Mouse (Mus musculus) liver, embryonic 15.5 days (tissue): ENCODE measurements around the gene Agrp. TPM values are rescaled to one million over a fixed set of nuclear protein-coding genes. Genes with fewer than 3 reads are reported as not detected.

Experiments used
- ATAC-seq: fragments of 200-750 bp; cut with Nextera tagmentation; 2 replicates; pipeline ENCODE4 v1.8.0; 2017; ENCODE audit warnings: moderate number of reproducible peaks, mild to moderate bottlenecking, moderate library complexity; ENCODE audit not compliant: insufficient read depth
- H3K27ac ChIP-seq: fragments of 300-500 bp; sonication (generic); replicated peaks from 2 replicates; pipeline ENCODE4 v1.5.1; 2015; ENCODE audit warnings: mild to moderate bottlenecking, inconsistent platforms
- H3K27me3 ChIP-seq: fragments of 300-500 bp; sonication (generic); 2 replicates; pipeline ENCODE4 v1.6.1; 2015; ENCODE audit warnings: mild to moderate bottlenecking, inconsistent platforms
- H3K36me3 ChIP-seq: fragments of 300-500 bp; sonication (generic); replicated peaks from 2 replicates; pipeline ENCODE4 v1.6.1; 2015; ENCODE audit warnings: moderate library complexity, mild to moderate bottlenecking, inconsistent platforms
- H3K4me1 ChIP-seq: fragments of 300-500 bp; sonication (generic); replicated peaks from 2 replicates; pipeline ENCODE4 v1.6.1; 2015; ENCODE audit warnings: inconsistent platforms
- H3K4me2 ChIP-seq: fragments of 300-500 bp; sonication (generic); 2 replicates; pipeline ENCODE4 v1.6.1; 2015; ENCODE audit warnings: moderate library complexity, mild to moderate bottlenecking, inconsistent platforms
- H3K4me3 ChIP-seq: fragments of 300-500 bp; sonication (generic); replicated peaks from 2 replicates; pipeline ENCODE4 v1.5.1; 2015; ENCODE audit warnings: mild to moderate bottlenecking, inconsistent platforms
- H3K9ac ChIP-seq: fragments of 300-500 bp; sonication (generic); 2 replicates; pipeline ENCODE4 v1.6.1; 2015; ENCODE audit warnings: moderate library complexity, mild to moderate bottlenecking, inconsistent platforms
- H3K9me3 ChIP-seq: fragments of 300-500 bp; sonication (generic); replicated peaks from 2 replicates; pipeline ENCODE4 v1.6.1; 2016; ENCODE audit warnings: inconsistent platforms
- WGBS: fragments of 180-500 bp; shearing (Covaris S2); methylation state at CpG from one replicate; pipeline ENCODE4 v1.1.7; 2015; ENCODE audit warnings: mixed read lengths; ENCODE audit not compliant: insufficient replicate concordance; 5-methylcytosine and 5-hydroxymethylcytosine counted together
- polyA plus RNA-seq: library from polyadenylated mRNA; unstranded; fragments of >200 nt; fragmentation: Nextera tagmentation; extraction: Ambion mirVana; gene quantifications from 2 replicates; pipeline ENCODE4 v1.2.1, GENCODE M21; 2015

Agrp gene
- polyA plus RNA-seq, 1 experiment from 2014 or later: 0.18 TPM

- peaks cover 37% of the 10 kb centered on the region for H3K36me3 ChIP-seq
- no peak overlapping the region for H3K9ac ChIP-seq
- no peak for ATAC-seq
- WGBS: 26% methylated on average over 5 of the region's 5 CpGs
- no peaks in the 10 kb centered on the region for H3K27me3 ChIP-seq
- H3K4me2 ChIP-seq: no peak overlapping the region
- H3K4me3 ChIP-seq: no peak overlapping the region
- no peaks in the 10 kb centered on the region for H3K9me3 ChIP-seq
- H3K27ac ChIP-seq: no peak overlapping the region
- peaks cover 14% of the 10 kb centered on the region for H3K4me1 ChIP-seq
Measured at GRCm38 (mm10) chr8:105623118-105623517, 14.1 kb downstream of the Agrp start.

GRCm38 (mm10) chr8:105622421-105622920 is 14.7 kb downstream of the Agrp start:
- peak overlapping the region; percentile 52 for H3K27ac ChIP-seq
- peak; percentile 82 for ATAC-seq
- H3K4me1 ChIP-seq: peaks cover 14% of the 10 kb centered on the region
- H3K36me3 ChIP-seq: peaks cover 44% of the 10 kb centered on the region
- no peaks in the 10 kb centered on the region for H3K9me3 ChIP-seq
- no peak overlapping the region for H3K4me3 ChIP-seq
- H3K9ac ChIP-seq: no peak overlapping the region
- 7% methylated on average over 8 of the region's 8 CpGs for WGBS
- no peak overlapping the region for H3K4me2 ChIP-seq
- H3K27me3 ChIP-seq: no peaks in the 10 kb centered on the region

- Histone ChIP-seq H3K36me3 (peaks cover 50% of the 10 kb centered on the region), H3K4me3 (no peak overlapping the region), H3K9ac (no peak overlapping the region), H3K9me3 (no peaks in the 10 kb centered on the region), H3K4me2 (no peak overlapping the region), H3K27ac (no peak overlapping the region), H3K27me3 (no peaks in the 10 kb centered on the region), H3K4me1 (peaks cover 14% of the 10 kb centered on the region)
- WGBS: 76% methylated on average over 4 of the region's 4 CpGs
- ATAC-seq: 0 out of 2 replicates have a peak, but pooled peaks have one; percentile 1
Measured at GRCm38 (mm10) chr8:105621841-105622240, 15.4 kb downstream of the Agrp start.

GRCm38 (mm10) chr8:105620946-105621720 is 16.1 kb downstream of the Agrp start:
- Histone ChIP-seq H3K4me3 (no peak overlapping the region), H3K9ac (no peak overlapping the region), H3K36me3 (peaks cover 56% of the 10 kb centered on the region), H3K4me1 (peaks cover 14% of the 10 kb centered on the region), H3K9me3 (no peaks in the 10 kb centered on the region), H3K4me2 (no peak overlapping the region), H3K27ac (no peak overlapping the region), H3K27me3 (no peaks in the 10 kb centered on the region)
- WGBS: 79% methylated on average over 21 of the region's 21 CpGs
- no peak for ATAC-seq

GRCm38 (mm10) chr8:105620211-105620610 is 17.0 kb downstream of the Agrp start:
- H3K4me3 ChIP-seq: no peak overlapping the region
- WGBS: 79% methylated on average over 19 of the region's 19 CpGs
- H3K4me2 ChIP-seq: no peak overlapping the region
- H3K4me1 ChIP-seq: peaks cover 14% of the 10 kb centered on the region
- H3K36me3 ChIP-seq: peaks cover 65% of the 10 kb centered on the region
- H3K27me3 ChIP-seq: no peaks in the 10 kb centered on the region
- no peak overlapping the region for H3K9ac ChIP-seq
- ATAC-seq: no peak
- no peak overlapping the region for H3K27ac ChIP-seq
- no peaks in the 10 kb centered on the region for H3K9me3 ChIP-seq

- no peak overlapping the region for H3K4me3 ChIP-seq
- no peak overlapping the region for H3K27ac ChIP-seq
- H3K9me3 ChIP-seq: no peaks in the 10 kb centered on the region
- H3K9ac ChIP-seq: no peak overlapping the region
- peaks cover 5% of the 10 kb centered on the region for H3K27me3 ChIP-seq
- H3K36me3 ChIP-seq: peaks cover 67% of the 10 kb centered on the region
- H3K4me1 ChIP-seq: peaks cover 17% of the 10 kb centered on the region
- ATAC-seq: no peak
- H3K4me2 ChIP-seq: no peak overlapping the region
- 82% methylated on average over 19 of the region's 19 CpGs for WGBS
Measured at GRCm38 (mm10) chr8:105618892-105619591, 18.2 kb downstream of the Agrp start.

- 81% methylated on average over 5 of the region's 5 CpGs for WGBS
Measured at GRCm38 (mm10) chr8:105618279-105618634, 18.9 kb downstream of the Agrp start.

GRCm38 (mm10) chr8:105617451-105618278 is 19.5 kb downstream of the Agrp start:
- Histone ChIP-seq H3K27me3 (peaks cover 16% of the 10 kb centered on the region), H3K4me2 (no peak overlapping the region), H3K36me3 (peaks cover 67% of the 10 kb centered on the region), H3K27ac (no peak overlapping the region), H3K9ac (no peak overlapping the region), H3K9me3 (no peaks in the 10 kb centered on the region), H3K4me1 (peaks cover 22% of the 10 kb centered on the region), H3K4me3 (no peak overlapping the region)
- no peak for ATAC-seq
- 71% methylated on average over 21 of the region's 21 CpGs for WGBS

More at GRCm38 (mm10) chr8:105618279-105618634, 18.9 kb downstream of the Agrp start:
- Histone ChIP-seq H3K4me2 (no peak overlapping the region), H3K4me3 (no peak overlapping the region), H3K9ac (no peak overlapping the region), H3K36me3 (peaks cover 67% of the 10 kb centered on the region), H3K4me1 (peaks cover 22% of the 10 kb centered on the region), H3K27ac (no peak overlapping the region), H3K27me3 (peaks cover 11% of the 10 kb centered on the region), H3K9me3 (no peaks in the 10 kb centered on the region)
- no peak for ATAC-seq

- Histone ChIP-seq H3K36me3 (peaks cover 58% of the 10 kb centered on the region), H3K27ac (no peak overlapping the region), H3K9me3 (no peaks in the 10 kb centered on the region), H3K9ac (no peak overlapping the region), H3K27me3 (peaks cover 26% of the 10 kb centered on the region), H3K4me1 (peaks cover 30% of the 10 kb centered on the region), H3K4me3 (no peak overlapping the region), H3K4me2 (no peak overlapping the region)
- no peak for ATAC-seq
- WGBS: 84% methylated on average over 9 of the region's 9 CpGs
Measured at GRCm38 (mm10) chr8:105615942-105616341, 21.3 kb downstream of the Agrp start.

GRCm38 (mm10) chr8:105613830-105614511 is 23.2 kb downstream of the Agrp start:
- ATAC-seq: no peak
- H3K36me3 ChIP-seq: peaks cover 39% of the 10 kb centered on the region
- WGBS: 18% methylated on average over 50 of the region's 50 CpGs
- peaks cover 49% of the 10 kb centered on the region for H3K4me1 ChIP-seq
- peak overlapping the region; percentile 72 for H3K4me2 ChIP-seq
- peak overlapping the region; percentile 30; the same call in 1 of the 2 replicates for H3K9ac ChIP-seq
- no peaks in the 10 kb centered on the region for H3K9me3 ChIP-seq
- H3K4me3 ChIP-seq: peak overlapping the region; percentile 48
- H3K27ac ChIP-seq: no peak overlapping the region
- H3K27me3 ChIP-seq: peaks cover 26% of the 10 kb centered on the region
